Mouse (Mus musculus) kidney, embryonic 15.5 days (tissue): ENCODE results near the gene Faf2. TPM values are rescaled to one million over a fixed set of nuclear protein-coding genes. Genes with fewer than 3 reads are reported as not detected.
A peak's percentile ranks its signal among the peaks of the same experiment; 100 is the strongest.

Source experiments
- ATAC-seq: fragments of 200-750 bp; cut with Nextera tagmentation; replicated peaks from 2 replicates; pipeline ENCODE4 v1.8.0; 2017; ENCODE audit warnings: moderate TSS enrichment; ENCODE audit not compliant: low FRiP score
- H3K27ac ChIP-seq: fragments of 300-500 bp; sonication (generic); 2 replicates; pipeline ENCODE4 v1.5.1; 2015; ENCODE audit warnings: mild to moderate bottlenecking, inconsistent platforms
- H3K27me3 ChIP-seq: fragments of 300-500 bp; sonication (generic); 2 replicates; pipeline ENCODE4 v1.6.1; 2015; ENCODE audit warnings: inconsistent platforms
- H3K36me3 ChIP-seq: fragments of 300-500 bp; sonication (generic); 2 replicates; pipeline ENCODE4 v1.6.1; 2015; ENCODE audit warnings: inconsistent platforms
- H3K4me1 ChIP-seq: fragments of 300-500 bp; sonication (generic); 2 replicates; pipeline ENCODE4 v1.6.1; 2015; ENCODE audit warnings: inconsistent platforms
- H3K4me2 ChIP-seq: fragments of 300-500 bp; sonication (generic); 2 replicates; pipeline ENCODE4 v1.6.1; 2015; ENCODE audit warnings: moderate library complexity, mild to moderate bottlenecking, inconsistent platforms
- H3K4me3 ChIP-seq: fragments of 300-500 bp; sonication (generic); replicated peaks from 2 replicates; pipeline ENCODE4 v1.5.1; 2015; ENCODE audit warnings: mild to moderate bottlenecking, inconsistent platforms
- H3K9ac ChIP-seq: fragments of 300-500 bp; sonication (generic); 2 replicates; pipeline ENCODE4 v1.6.1; 2015; ENCODE audit warnings: mild to moderate bottlenecking, inconsistent platforms
- H3K9me3 ChIP-seq: fragments of 300-500 bp; sonication (generic); replicated peaks from 2 replicates; pipeline ENCODE4 v1.6.1; 2016; ENCODE audit warnings: inconsistent platforms
- WGBS: fragments of 180-500 bp; shearing (Covaris S2); methylation state at CpG from one replicate; pipeline ENCODE4 v1.1.7; 2015; ENCODE audit warnings: mixed read lengths; 5-methylcytosine and 5-hydroxymethylcytosine counted together
- polyA plus RNA-seq: library from polyadenylated mRNA; unstranded; fragments of >200 nt; fragmentation: Nextera tagmentation; extraction: Ambion mirVana; gene quantifications from 2 replicates; pipeline ENCODE4 v1.2.1, GENCODE M21; 2015

Gene Faf2
- polyA plus RNA-seq, 1 experiment from 2014 or later = 77.4 TPM

DNA sequence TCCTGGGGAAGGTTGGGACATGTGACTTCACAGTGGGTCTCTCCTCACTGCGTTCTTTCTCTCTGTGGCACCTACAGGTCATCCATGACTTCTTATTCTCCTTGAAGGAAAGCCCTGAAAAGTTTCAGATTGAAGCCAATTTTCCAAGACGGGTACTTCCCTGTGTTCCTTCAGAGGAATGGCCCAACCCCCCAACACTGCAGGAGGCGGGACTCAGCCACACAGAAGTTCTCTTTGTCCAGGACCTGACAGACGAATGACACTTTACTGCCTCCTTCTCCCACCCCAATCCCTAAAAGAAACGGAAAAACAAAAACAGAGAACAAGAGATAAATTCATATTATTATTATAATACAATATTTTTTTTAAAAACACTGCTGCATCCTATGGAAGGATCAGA lies 39.3 kb downstream of the Faf2 start:
- Histone ChIP-seq H3K27ac (peak overlapping the region; percentile 59; the same call in 1 of the 2 replicates), H3K27me3 (no peaks in the 10 kb centered on the region), H3K4me2 (no peak overlapping the region), H3K36me3 (peaks cover 80% of the 10 kb centered on the region), H3K9ac (no peak overlapping the region), H3K4me3 (no peak overlapping the region), H3K4me1 (peaks cover 20% of the 10 kb centered on the region), H3K9me3 (no peaks in the 10 kb centered on the region)
- 65% methylated on average over 5 of the region's 5 CpGs for WGBS
- no peak for ATAC-seq

DNA sequence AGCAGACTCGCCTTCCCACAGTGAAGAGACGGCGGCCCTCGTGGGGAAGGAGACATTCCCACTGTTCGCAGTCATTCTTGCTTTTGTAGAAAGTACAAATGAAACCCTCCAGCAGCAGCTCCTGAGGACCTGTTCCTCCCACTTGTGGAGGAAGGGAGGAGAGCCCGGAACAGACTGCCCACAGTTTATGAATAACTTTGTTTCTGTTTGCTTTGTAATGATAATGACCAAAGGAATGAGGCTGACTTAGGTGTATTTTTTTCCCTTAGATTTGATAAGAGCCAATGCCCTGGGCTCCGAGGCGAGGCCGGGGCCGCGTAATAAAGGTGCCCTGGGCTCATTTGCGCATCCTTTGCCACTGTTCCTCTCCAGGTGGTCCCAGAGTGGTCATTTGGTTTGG lies 39.8 kb downstream of the Faf2 start:
- no peak overlapping the region for H3K9ac ChIP-seq
- 88% methylated on average over 12 of the region's 12 CpGs for WGBS
- no peak overlapping the region for H3K4me3 ChIP-seq
- peak overlapping the region; percentile 59; the same call in 1 of the 2 replicates for H3K27ac ChIP-seq
- peaks cover 76% of the 10 kb centered on the region for H3K36me3 ChIP-seq
- H3K4me2 ChIP-seq = no peak overlapping the region
- no peaks in the 10 kb centered on the region for H3K27me3 ChIP-seq
- H3K4me1 ChIP-seq = peaks cover 20% of the 10 kb centered on the region
- ATAC-seq = no peak
- H3K9me3 ChIP-seq = no peaks in the 10 kb centered on the region

DNA sequence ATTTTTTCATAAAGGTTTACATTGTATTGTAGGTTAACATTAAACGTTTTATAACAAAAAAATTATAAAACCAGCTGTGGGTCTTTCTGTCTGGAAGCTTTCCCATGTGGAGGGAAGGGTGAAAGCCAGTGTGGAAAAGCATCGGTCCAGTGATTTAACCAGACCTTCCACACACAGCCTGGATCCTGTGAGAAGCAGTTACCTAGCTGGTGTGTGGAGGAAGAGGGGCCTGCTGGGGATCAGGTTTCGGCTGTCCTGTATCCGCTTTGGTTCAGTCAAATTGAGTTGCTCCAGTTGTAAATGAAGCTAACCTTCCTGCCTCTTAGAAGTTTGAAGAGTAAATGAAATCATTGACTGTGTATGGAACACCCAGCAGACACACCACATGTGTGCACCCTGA lies 42.4 kb downstream of the Faf2 start:
- peak overlapping the region; percentile 84 for H3K27ac ChIP-seq
- WGBS = 38% methylated on average over 4 of the region's 4 CpGs

DNA sequence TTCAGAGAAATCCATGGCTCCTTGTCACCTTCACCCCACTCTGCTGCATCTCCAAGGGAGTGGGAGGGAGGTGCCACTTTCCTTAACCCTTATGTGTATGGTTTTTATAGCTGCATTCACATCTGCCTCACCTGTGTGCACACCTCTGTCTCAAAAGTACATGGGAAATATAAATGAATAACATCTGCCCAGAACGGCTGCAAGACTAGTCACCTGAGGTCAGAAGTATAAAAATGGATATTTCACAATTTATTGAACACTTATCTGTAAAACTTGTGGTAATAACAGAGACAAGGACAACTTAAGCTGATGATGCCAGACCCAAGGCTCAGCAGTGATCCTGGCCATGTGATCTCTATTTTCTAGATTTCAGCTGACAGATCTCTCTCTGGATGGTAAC lies 42.9 kb downstream of the Faf2 start:
- peaks cover 46% of the 10 kb centered on the region for H3K36me3 ChIP-seq
- peak overlapping the region; percentile 84 for H3K27ac ChIP-seq
- H3K4me2 ChIP-seq = no peak overlapping the region
- ATAC-seq = no peak
- H3K9me3 ChIP-seq = no peaks in the 10 kb centered on the region
- H3K9ac ChIP-seq = no peak overlapping the region
- H3K4me1 ChIP-seq = peaks cover 20% of the 10 kb centered on the region
- WGBS = 78% methylated on average over 1 of the region's 1 CpGs
- no peaks in the 10 kb centered on the region for H3K27me3 ChIP-seq
- H3K4me3 ChIP-seq = no peak overlapping the region

More for the DNA sequence above, 42.4 kb downstream of the Faf2 start:
- Histone ChIP-seq H3K9me3 (no peaks in the 10 kb centered on the region), H3K9ac (no peak overlapping the region), H3K4me1 (peaks cover 20% of the 10 kb centered on the region), H3K4me2 (no peak overlapping the region), H3K27me3 (no peaks in the 10 kb centered on the region), H3K4me3 (no peak overlapping the region), H3K36me3 (peaks cover 52% of the 10 kb centered on the region)
- peak; percentile 73; the same call in 1 of the 2 replicates for ATAC-seq

DNA sequence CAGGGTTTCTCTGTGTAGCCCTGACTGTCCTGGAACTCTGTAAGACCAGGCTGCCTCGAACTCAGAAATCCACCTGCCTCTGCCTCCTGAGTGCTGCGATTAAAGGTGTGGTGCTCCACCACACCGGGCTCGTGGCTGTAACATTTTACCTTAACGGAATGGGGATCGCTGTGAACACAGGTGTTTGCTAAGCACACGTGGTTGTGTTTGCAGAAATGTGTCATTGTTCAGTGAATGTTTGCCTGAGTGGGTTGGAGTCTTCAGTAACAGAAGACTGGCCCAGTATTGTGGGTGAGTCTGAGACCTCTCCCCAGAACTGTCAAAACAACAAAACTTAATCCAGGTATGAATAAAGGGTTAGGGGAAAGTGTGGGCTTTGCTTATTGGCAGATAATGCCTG lies 43.5 kb downstream of the Faf2 start:
- Histone ChIP-seq H3K4me2 (no peak overlapping the region), H3K36me3 (peaks cover 41% of the 10 kb centered on the region), H3K9ac (no peak overlapping the region), H3K4me3 (no peak overlapping the region), H3K9me3 (no peaks in the 10 kb centered on the region), H3K27ac (no peak overlapping the region), H3K4me1 (peaks cover 20% of the 10 kb centered on the region), H3K27me3 (no peaks in the 10 kb centered on the region)
- ATAC-seq = no peak
- whole genome bisulfite sequencing = 93% methylated on average over 7 of the region's 7 CpGs

DNA sequence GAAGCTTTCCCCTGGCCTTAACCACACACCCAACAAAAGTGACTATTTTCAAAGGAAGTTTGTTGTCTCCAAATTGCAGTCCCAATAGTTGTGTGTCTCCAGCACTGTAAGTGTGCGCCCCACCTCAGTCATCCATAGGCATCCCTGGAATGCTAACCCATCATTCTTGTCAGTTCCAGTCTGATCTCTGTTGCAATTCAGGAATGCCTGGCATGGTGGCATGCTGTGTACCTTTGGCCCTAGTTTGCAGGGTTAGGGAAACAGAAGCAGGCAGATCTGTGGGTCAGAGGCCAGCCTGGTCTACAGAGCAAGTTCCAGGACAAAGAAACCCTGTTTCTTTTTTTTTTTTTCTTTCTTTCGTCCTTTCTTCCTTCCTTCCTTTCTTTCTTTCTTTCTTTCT lies 48.9 kb downstream of the Faf2 start:
- no peak overlapping the region for H3K4me2 ChIP-seq
- peaks cover 2% of the 10 kb centered on the region; the same call in 1 of the 2 replicates for H3K36me3 ChIP-seq
- H3K9ac ChIP-seq = no peak overlapping the region
- 81% methylated on average over 2 of the region's 2 CpGs for WGBS
- H3K27me3 ChIP-seq = no peaks in the 10 kb centered on the region
- no peaks in the 10 kb centered on the region for H3K9me3 ChIP-seq
- ATAC-seq = no peak
- H3K4me3 ChIP-seq = no peak overlapping the region
- no peak overlapping the region for H3K27ac ChIP-seq
- H3K4me1 ChIP-seq = no peaks in the 10 kb centered on the region

DNA sequence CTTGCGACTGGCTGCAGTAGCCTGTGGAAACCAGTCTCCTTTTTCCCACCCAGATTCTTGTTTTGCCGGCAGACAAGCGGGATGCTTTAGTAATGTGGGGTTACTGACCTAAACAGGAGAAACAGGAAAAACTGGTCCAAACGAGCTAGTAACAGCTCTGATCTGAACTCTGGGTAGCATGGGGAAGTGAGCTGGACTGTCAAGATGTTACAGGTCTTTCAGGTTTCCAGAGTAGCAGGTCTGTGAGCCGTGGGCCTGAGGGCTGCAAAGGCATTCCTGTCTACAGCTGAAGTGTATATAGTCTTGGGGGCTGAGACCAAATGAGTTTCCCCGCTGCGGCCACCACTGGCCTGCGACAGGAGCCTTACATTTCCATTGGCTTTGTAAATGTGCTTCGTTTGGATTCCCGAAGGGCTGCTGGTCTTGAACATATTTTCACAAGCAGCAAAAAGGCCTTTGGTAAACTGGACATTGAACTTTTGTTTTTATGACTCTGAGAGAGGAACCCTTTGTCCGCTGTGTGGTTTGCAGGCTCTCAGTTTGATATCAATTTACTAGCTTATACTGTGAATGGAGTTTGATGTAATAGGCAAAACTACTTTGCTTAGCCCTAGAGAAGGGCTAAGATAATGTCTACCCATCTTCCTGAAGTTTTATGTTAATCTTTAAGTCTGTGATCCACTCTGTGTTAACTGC lies 54.5 kb downstream of the Faf2 start:
- 52% methylated on average over 11 of the region's 11 CpGs for WGBS
- no peak overlapping the region for H3K4me3 ChIP-seq
- peak; percentile 54; the same call in 1 of the 2 replicates for ATAC-seq
- H3K9ac ChIP-seq = no peak overlapping the region
- no peak overlapping the region for H3K4me2 ChIP-seq
- no peaks in the 10 kb centered on the region for H3K27me3 ChIP-seq
- H3K27ac ChIP-seq = peak overlapping the region; percentile 73
- H3K9me3 ChIP-seq = no peaks in the 10 kb centered on the region
- H3K36me3 ChIP-seq = peaks cover 26% of the 10 kb centered on the region
- 0 out of 2 replicates have a peak, but pooled peaks cover 2% of the 10 kb centered on the region for H3K4me1 ChIP-seq

DNA sequence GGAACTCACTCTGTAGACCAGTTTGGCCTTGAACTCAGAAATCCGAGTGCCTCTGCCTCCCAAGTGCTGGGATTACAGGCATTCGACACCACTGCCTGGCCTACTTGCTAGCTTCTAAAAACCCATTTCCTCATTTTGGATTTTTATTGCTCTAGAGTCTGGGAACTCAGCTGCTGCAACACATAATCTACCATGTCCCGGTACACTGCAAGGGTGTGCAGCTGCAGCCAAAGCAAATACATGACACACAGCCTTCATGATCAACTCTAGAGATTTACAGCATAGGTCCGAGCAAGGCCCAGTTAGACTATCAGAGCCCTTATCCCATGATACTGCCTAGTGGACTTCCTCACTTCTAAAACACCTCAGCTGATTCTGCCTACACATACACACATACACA lies 56.7 kb downstream of the Faf2 start:
- Histone ChIP-seq H3K4me3 (no peak overlapping the region), H3K27ac (no peak overlapping the region; the same call in 1 of the 2 replicates), H3K4me1 (0 out of 2 replicates have a peak, but pooled peaks cover 2% of the 10 kb centered on the region), H3K4me2 (no peak overlapping the region), H3K9me3 (no peaks in the 10 kb centered on the region), H3K36me3 (peaks cover 49% of the 10 kb centered on the region), H3K9ac (no peak overlapping the region), H3K27me3 (no peaks in the 10 kb centered on the region)
- no peak for ATAC-seq
- WGBS = 44% methylated on average over 4 of the region's 4 CpGs

DNA sequence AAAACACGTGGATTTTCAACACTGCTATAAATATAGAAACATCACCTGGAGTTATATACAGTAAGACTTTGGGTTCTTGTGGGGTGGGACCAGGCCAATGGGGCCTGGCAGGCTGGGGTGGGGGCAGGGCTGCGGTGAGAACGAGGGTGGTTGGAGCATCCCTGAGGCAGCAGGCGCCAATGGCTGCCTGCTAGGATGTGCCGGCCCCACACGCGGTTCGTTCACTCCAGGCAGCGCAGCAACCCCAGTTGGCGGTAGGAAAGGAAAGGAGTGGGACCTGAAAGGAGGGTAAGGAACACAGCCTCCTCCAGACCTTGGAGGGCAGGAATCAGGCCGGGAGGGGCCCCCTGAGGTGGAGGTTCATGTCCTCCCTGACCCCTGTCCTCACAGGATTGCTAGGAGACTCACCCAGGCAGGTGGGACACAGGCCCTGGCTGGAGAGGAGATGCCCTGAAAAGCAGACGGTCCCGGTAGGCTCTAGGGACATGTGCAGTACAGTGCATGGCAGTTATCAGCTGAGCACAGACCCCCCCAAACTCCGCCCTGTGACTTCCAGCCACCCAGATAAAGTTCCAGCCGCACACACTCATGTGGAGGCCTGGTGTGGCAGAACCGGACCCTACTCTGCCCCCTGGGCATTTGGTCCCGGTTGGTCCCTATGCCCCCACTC lies 58.7 kb downstream of the Faf2 start:
- Histone ChIP-seq H3K9ac (no peak overlapping the region), H3K4me3 (no peak overlapping the region), H3K27ac (no peak overlapping the region), H3K9me3 (no peaks in the 10 kb centered on the region), H3K27me3 (no peaks in the 10 kb centered on the region), H3K36me3 (peaks cover 61% of the 10 kb centered on the region), H3K4me2 (no peak overlapping the region), H3K4me1 (peaks cover 17% of the 10 kb centered on the region)
- 84% methylated on average over 17 of the region's 17 CpGs for WGBS
- ATAC-seq = no peak; the same call in 1 of the 2 replicates

DNA sequence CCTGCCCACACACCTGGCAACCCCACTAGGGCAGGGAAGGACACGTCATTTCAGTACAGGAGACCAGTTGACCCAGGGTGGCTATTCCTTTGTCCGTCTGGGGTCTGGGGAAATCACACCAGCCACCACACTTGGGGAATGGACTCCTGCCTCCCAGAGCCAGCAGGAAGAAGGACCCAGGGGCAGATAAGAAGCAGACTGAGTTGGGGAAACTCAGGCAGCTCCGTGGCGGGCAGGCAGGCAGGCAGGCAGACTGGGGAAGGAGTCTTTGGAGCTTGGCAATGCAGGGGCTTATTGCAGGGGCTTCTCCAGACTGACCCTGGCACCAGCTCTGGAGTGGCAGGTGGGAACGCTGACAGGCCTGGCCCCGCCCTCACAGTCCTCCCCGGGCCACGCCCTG lies 59.7 kb downstream of the Faf2 start:
- Histone ChIP-seq H3K36me3 (peaks cover 61% of the 10 kb centered on the region), H3K27me3 (no peaks in the 10 kb centered on the region), H3K27ac (no peak overlapping the region), H3K4me1 (peaks cover 27% of the 10 kb centered on the region), H3K9ac (no peak overlapping the region), H3K4me3 (no peak overlapping the region), H3K9me3 (no peaks in the 10 kb centered on the region), H3K4me2 (no peak overlapping the region)
- 76% methylated on average over 7 of the region's 8 CpGs for WGBS
- ATAC-seq = no peak

DNA sequence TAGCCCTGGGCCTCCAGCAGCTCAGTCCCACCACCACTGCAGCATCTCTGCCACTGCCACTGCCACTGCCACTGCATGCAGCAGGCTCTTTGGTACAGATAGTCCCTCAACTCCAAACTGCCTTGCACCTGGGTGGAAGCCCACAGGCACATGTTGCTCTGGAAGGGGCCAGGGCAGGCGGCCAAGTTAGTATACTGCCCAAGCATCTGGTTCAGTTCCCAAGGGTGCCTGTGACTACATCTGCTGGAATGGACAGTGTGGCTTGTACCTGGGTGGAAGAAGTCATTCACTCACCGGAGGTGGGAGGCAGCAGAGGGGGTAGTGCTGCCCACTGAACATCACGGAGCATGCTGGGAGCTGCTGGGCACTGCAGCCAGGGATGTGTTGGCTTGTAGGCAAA lies 61.7 kb downstream of the Faf2 start:
- H3K4me2 ChIP-seq = no peak overlapping the region
- H3K4me3 ChIP-seq = no peak overlapping the region
- WGBS = 86% methylated on average over 3 of the region's 3 CpGs
- peaks cover 28% of the 10 kb centered on the region for H3K4me1 ChIP-seq
- no peak overlapping the region for H3K9ac ChIP-seq
- H3K36me3 ChIP-seq = peaks cover 60% of the 10 kb centered on the region
- no peak for ATAC-seq
- no peaks in the 10 kb centered on the region for H3K9me3 ChIP-seq
- H3K27me3 ChIP-seq = no peaks in the 10 kb centered on the region
- H3K27ac ChIP-seq = no peak overlapping the region

DNA sequence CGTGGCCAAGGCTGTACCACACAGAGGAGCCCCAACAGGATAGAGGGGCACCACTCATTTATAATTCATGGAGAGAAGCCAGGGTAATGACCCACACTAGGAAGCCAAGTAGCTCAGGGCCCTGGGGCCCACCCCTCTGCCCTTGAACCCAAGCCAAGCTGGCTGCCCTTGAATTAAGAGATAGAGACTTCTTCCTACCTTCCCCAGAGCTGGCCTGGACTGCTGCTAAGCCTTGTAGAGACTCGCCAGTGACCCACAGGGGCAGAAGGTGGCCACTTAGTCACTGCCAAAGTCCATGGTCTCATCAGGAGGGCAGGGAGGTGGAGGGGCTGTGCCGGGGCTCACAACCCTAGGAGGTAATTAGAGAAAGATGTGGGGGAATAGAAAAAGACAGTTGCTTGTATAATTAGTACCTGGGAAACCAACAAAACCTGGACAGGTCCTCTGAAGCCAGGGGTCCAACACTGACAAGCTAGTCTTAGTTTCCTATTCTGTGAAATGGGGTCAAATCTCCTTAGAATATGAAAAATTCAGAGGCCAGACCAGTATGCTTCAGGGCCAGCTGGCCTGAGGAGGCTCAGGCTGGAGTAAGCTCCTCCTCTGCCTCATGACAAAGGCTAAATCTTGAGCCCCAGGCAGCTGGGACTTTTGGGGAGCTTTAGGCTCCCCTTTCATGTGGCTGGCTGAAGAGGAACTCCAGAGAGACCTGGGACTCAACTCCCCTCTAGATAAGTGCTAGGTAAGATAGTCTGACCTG lies 62.7 kb downstream of the Faf2 start:
- 0 out of 2 replicates have a peak overlapping the region, but pooled peaks have one; percentile 98 for H3K4me3 ChIP-seq
- H3K27me3 ChIP-seq = no peaks in the 10 kb centered on the region
- WGBS = 68% methylated on average over 3 of the region's 3 CpGs
- H3K4me2 ChIP-seq = peak overlapping the region; percentile 62
- H3K9ac ChIP-seq = no peak overlapping the region
- H3K36me3 ChIP-seq = peaks cover 50% of the 10 kb centered on the region
- H3K27ac ChIP-seq = no peak overlapping the region
- H3K9me3 ChIP-seq = no peaks in the 10 kb centered on the region
- H3K4me1 ChIP-seq = peaks cover 34% of the 10 kb centered on the region
- no peak for ATAC-seq
